Mouse (Mus musculus): Measurements from ENCODE around the gene Olfr702.

The Olfr702 gene

GRCm38 (mm10) chr7:106833793-106834192 is at the start of gene Olfr702:
Olfr702 (minus strand) TSS chr7:106833893.
- in situ Hi-C loops (cut with MboI; ENCODE audit: low sequenced_read_pairs): no loop called here

DNA sequence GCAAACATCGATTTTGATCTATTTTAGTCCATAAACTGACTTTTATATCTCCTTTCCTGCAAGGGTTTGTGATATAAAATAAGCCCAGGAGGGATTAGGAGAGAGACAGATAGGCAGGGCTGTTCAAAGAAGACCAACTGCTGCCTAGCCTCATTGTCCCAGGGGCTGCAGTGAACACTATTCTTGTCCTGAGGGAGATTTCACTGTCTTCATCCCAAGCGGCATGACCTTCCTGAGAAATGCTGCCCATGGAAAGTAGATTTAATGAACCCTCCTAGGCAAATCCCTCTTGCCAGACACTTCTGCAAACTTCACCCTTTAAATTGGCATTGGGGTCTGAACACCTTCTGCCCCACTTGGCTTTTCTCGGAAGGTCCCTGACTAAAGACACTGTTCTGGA is 43.1 kb upstream of the Olfr702 start, which contains the start of gene Olfr705:
Gene Olfr705 (minus strand): TSS at position 101 of the 400 bp plus-strand sequence.
- in situ Hi-C loops (cut with MboI; ENCODE audit: low sequenced_read_pairs): no loop called here

DNA sequence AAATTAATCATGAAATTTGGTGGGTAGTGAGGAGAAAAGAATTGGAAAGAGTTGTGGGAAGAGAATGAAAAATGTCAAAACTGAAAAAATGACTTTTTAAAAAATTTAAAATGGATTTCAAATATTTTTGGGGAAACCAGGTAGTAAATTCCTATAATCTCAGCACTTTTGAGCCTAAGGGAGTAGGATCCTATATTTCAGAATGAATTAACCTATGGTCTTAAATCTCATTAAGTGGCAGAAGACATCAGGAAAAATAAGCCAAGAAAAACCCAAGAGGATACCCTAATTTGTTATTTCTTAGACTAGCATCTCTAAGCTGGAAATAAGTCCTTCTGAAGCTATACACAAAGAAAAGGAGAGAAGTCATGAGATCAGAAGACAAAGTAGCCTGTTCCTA is 29.2 kb upstream of the Olfr702 start, which contains the start of gene Olfr704:
Gene Olfr704 (plus strand): TSS at position 301 of the 400 bp plus-strand sequence.
- in situ Hi-C loops (cut with MboI; ENCODE audit: low sequenced_read_pairs): no loop called here

DNA sequence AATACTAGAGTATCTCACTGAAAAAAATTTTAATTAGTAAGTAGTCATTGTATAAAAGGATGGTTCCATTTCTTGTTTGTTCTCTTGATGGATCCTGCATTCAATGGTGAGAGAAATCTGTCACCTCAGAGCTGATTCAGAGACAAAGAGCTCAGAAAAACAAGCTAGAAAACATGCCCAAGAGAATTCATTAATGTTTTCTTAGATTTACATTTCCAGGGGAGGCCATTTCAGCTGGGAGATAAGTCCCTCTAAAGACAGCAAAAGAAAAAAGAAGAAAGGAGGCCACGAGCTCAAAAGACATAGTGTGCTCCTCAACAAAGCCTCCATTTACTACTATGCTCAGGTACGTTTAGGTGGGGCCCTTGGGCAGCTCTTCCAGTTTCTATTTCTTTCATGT is 9.4 kb upstream of the Olfr702 start, which contains the start of gene Olfr703:
Gene Olfr703 (plus strand): TSS at position 301 of the 400 bp plus-strand sequence.
- in situ Hi-C loops (cut with MboI; ENCODE audit: low sequenced_read_pairs): no loop called here

GRCm38 (mm10) chr7:106818414-106818813 is 15.3 kb downstream of the Olfr702 start:
- in situ Hi-C loops (cut with MboI; ENCODE audit: low sequenced_read_pairs): no loop called here

DNA sequence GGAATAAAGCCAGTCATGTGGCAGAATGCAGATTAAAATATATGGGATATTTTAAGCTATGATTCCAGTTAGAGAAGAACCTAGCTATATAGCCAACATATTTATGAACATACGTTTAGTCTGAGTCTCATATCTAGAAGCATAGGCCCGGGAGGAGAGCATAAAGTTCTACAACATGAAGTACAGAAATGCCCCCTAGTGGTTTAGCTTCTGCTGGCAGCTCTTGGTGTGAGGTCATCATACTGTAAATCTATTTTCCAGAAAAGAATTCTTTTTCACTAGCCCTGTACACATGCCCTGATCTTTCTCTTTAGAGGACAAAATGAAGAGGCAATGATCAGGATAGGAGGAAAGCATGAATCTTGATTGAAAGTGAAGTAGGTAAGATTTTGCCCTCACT is 17.9 kb downstream of the Olfr702 start:
- in situ Hi-C loops (cut with MboI; ENCODE audit: low sequenced_read_pairs): no loop called here

DNA sequence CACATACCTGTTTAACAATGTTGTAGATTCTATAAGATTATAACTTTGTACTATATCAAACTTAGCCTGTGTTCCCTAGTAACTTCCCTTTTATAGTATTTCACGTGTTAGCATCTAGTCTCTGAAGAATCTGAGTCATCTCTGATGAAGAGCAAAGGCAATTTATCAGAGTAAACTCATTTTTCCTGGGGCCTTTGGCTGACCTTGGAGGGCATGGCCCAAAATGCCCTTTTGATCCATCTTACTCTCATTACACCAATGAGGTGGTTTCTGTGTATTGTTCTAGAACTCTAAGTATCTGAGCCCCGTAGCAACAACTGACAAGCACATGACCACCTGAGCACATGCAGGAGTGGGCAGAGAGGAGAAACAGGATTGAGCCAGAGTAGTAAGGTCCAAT is 19.9 kb downstream of the Olfr702 start, which contains the start of gene Olfr701:
Gene Olfr701 (plus strand): TSS at position 301 of the 400 bp plus-strand sequence.
- in situ Hi-C loops (cut with MboI; ENCODE audit: low sequenced_read_pairs): no loop called here

- in situ Hi-C loops (cut with MboI; ENCODE audit: low sequenced_read_pairs): no loop called here
Observed at GRCm38 (mm10) chr7:106808734-106809133, 25.0 kb downstream of the Olfr702 start, which contains the start of gene Olfr700. Olfr700 (minus strand) TSS chr7:106808834.

DNA sequence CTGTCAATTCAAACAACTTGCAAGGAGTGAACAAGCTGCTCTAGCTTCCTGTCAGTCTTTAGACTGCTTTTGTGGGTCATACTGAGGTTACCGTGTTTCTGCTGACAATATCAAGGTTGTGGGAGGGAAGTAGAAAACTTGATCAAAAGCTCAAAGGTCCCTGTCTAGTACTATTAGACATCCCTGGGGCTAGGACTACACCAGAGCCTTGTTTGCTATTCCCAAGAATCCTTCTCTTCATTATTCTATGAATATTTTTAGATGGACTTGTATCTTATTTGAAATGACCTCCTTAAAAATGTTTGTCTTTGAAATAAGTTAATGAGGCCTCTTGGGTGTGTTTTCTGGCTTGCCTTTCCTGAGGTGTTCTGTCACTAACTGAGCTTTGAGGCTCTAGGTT is 40.6 kb downstream of the Olfr702 start, which contains the start of gene Olfr699:
Gene Olfr699 (minus strand): TSS at position 101 of the 400 bp plus-strand sequence.
- in situ Hi-C loops (cut with MboI; ENCODE audit: low sequenced_read_pairs): no loop called here

DNA sequence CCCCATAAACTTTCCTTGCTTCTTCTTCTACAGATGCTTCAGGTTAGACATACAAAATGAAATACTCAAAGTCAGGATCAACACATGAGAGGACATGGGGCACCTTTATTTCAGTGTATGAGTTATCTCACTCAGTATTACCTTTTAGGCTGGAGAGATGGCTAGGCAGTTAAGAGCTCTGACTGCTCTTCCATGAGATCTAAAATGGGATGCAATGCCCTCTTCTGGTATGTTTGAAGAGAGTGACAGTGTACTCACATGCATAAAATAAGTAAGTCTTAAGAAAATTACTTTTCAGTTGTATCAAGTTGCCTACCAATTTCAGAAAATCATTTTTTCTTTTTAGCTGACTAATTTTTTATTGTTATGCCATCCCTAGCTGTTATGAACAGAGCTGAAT is 45.4 kb downstream of the Olfr702 start:
- in situ Hi-C loops (cut with MboI; ENCODE audit: low sequenced_read_pairs): no loop called here
